Mouse (Mus musculus): ENCODE measurements around the gene Bco1. TPM values are rescaled to one million over a fixed set of nuclear protein-coding genes. Genes with fewer than 3 reads are reported as not detected.

Gene Bco1
- polyA plus RNA-seq, 1 experiment from 2014 or later = 0.14 TPM

DNA sequence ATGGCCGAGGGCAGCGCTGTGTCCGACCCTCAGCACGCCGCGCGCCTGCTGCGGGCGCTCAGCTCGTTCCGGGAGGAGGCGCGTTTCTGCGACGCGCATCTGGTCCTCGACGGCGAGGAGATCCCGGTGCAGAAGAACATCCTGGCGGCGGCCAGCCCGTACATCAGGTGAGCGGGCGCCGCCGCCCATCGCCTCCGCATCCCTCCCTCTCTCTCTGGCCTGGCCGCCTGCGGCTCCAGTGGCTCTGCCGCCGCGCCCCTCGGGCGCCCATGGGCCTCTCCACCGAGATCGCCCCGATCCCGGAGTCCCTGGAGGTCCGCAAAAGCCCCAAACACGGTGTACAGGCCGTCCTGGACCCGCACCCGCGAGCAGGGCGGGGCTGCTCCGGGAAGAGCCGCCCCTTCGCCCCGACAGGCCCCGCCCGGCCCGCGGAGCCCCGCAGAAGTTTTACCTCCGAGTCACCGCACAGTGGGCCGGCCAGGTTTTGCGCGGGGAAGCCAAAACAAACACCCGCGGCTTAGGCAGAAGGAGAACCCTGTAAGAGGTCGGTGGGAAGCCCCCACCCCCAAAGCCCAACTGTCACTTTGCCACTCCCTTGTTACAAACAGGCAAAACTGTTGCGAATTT is 62.6 kb downstream of the Bco1 start, which contains the start of gene Gan:
Gene Gan, plus strand, starts transcription at position 1 of the 627 bp plus-strand sequence.
- peak; percentile 52 for ATAC-seq (ENCODE audit: low FRiP score)
- under 1% methylated on average over 58 of the region's 65 CpGs for WGBS
- H3K27me3 ChIP-seq (replicated peaks) = no peaks in the 10 kb centered on the region
- peak within 1 kb of the TSS; percentile 82 for H3K9ac ChIP-seq (replicated peaks)
- H3K36me3 ChIP-seq = no peaks in the 10 kb centered on the region
- peak within 1 kb of the TSS; percentile 89 for H3K4me2 ChIP-seq
- H3K27ac ChIP-seq (replicated peaks) = peak within 1 kb of the TSS; percentile 83
- H3K9me3 ChIP-seq (replicated peaks) = no peaks in the 10 kb centered on the region
- H3K4me1 ChIP-seq = peaks cover 47% of the 10 kb centered on the region
- H3K4me3 ChIP-seq (replicated peaks) = peak within 1 kb of the TSS; percentile 72

DNA sequence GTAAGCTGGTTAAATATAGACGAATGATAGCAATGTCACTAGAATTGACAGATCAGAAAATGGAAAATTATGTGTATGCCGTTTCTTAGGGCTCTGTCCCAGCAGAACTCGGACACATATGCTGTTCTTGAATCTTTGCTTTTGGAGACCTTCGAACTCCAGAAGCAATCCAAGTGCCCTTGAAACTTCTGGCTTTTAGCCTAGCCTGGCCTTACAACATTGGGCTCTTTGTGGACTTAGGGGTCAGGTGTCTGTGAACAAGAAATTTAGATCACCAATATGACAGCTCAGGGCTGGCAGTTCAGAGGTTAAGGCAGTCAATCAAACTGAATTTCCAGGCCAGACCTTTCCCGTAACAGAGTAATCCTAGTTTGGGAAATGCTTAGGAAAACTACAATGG is 63.4 kb downstream of the Bco1 start:
- H3K9me3 ChIP-seq (replicated peaks) = no peaks in the 10 kb centered on the region
- H3K4me1 ChIP-seq = peaks cover 47% of the 10 kb centered on the region
- no peaks in the 10 kb centered on the region for H3K36me3 ChIP-seq
- peak overlapping the region; percentile 82 for H3K4me2 ChIP-seq
- H3K4me3 ChIP-seq (replicated peaks) = peak overlapping the region; percentile 72
- H3K27me3 ChIP-seq (replicated peaks) = no peaks in the 10 kb centered on the region
- H3K27ac ChIP-seq (replicated peaks) = no peak overlapping the region
- no peak overlapping the region for H3K9ac ChIP-seq (replicated peaks)
- 54% methylated on average over 5 of the region's 5 CpGs for WGBS
- ATAC-seq (ENCODE audit: low FRiP score) = no peak

- H3K27me3 ChIP-seq (replicated peaks) = no peaks in the 10 kb centered on the region
- no peak overlapping the region for H3K27ac ChIP-seq (replicated peaks)
- H3K4me1 ChIP-seq = peaks cover 13% of the 10 kb centered on the region
- WGBS = 89% methylated on average over 4 of the region's 4 CpGs
- no peak overlapping the region for H3K4me2 ChIP-seq
- H3K9me3 ChIP-seq (replicated peaks) = no peaks in the 10 kb centered on the region
- no peak for ATAC-seq (ENCODE audit: low FRiP score)
- H3K9ac ChIP-seq (replicated peaks) = no peak overlapping the region
- H3K36me3 ChIP-seq = no peaks in the 10 kb centered on the region
- no peak overlapping the region for H3K4me3 ChIP-seq (replicated peaks)
Measured at GRCm38 (mm10) chr8:117164912-117165311, 69.3 kb downstream of the Bco1 start.

DNA sequence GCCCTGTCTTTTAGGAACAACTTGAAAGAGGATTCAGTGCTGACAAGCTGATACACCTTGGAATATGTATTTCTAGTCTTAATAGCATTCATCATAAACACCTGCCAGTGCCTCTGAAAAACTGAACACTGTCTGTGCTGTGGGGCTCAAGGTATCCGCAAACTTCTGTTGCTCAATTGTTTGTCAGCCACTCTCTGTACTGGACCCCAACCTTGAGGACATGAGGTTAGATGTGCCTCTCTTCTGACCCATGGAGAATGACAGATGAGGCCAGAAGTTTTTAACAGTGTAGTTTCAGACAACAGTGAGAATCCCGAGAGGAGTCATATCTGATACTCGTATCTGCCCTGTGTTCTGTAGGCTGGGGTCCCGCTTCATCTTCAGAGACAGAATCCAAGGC is 69.9 kb downstream of the Bco1 start:
- H3K4me2 ChIP-seq = no peak overlapping the region
- 93% methylated on average over 4 of the region's 4 CpGs for WGBS
- H3K4me1 ChIP-seq = peaks cover 10% of the 10 kb centered on the region
- no peaks in the 10 kb centered on the region for H3K9me3 ChIP-seq (replicated peaks)
- H3K27ac ChIP-seq (replicated peaks) = no peak overlapping the region
- ATAC-seq (ENCODE audit: low FRiP score) = no peak
- no peak overlapping the region for H3K4me3 ChIP-seq (replicated peaks)
- no peaks in the 10 kb centered on the region for H3K36me3 ChIP-seq
- no peaks in the 10 kb centered on the region for H3K27me3 ChIP-seq (replicated peaks)
- H3K9ac ChIP-seq (replicated peaks) = no peak overlapping the region

GRCm38 (mm10) chr8:117166515-117166914 is 70.9 kb downstream of the Bco1 start:
- ATAC-seq (ENCODE audit: low FRiP score) = no peak
- Histone ChIP-seq H3K36me3 (no peaks in the 10 kb centered on the region), H3K4me1 (peaks cover 4% of the 10 kb centered on the region), H3K4me3 (replicated peaks) (no peak overlapping the region), H3K9me3 (replicated peaks) (no peaks in the 10 kb centered on the region), H3K9ac (replicated peaks) (no peak overlapping the region), H3K27ac (replicated peaks) (no peak overlapping the region), H3K27me3 (replicated peaks) (no peaks in the 10 kb centered on the region), H3K4me2 (no peak overlapping the region)
- WGBS = 87% methylated on average over 2 of the region's 2 CpGs

DNA sequence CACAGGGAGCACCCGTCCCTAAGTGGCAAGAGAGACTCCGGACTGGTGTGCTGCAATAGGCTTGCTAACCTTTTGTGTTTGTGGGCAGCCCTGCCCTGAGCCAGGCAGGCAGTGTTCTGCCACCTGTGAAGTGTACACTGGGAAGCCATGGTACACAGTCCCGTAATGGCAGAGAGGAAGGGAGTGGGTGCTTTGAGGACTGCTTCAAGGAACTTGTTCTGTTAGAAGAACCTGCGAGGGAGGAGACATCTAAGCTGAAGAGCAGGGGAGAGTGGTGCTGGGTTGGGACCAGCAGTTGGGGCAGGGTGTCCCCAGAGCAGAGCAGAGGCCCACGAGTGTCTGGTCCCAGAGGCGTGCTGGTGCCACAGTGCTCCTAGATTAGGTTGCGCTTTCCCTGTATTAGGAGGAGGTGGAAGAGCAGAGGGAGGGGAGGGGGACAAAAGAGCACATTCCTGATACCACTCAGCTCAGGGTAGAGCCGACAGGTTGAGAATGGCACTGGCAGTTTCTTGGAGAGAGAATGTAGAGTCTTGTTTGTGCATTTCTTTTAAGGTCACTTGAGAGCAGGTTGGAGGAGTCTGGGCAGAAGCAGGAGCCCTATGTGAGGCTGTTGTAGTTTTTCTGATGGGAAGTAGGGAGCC is 71.7 kb downstream of the Bco1 start:
- Histone ChIP-seq H3K36me3 (no peaks in the 10 kb centered on the region), H3K27me3 (replicated peaks) (no peaks in the 10 kb centered on the region), H3K9me3 (replicated peaks) (no peaks in the 10 kb centered on the region), H3K9ac (replicated peaks) (no peak overlapping the region), H3K27ac (replicated peaks) (no peak overlapping the region), H3K4me2 (no peak overlapping the region), H3K4me1 (peaks cover 3% of the 10 kb centered on the region; the same call in 1 of the 2 replicates), H3K4me3 (replicated peaks) (no peak overlapping the region)
- 84% methylated on average over 8 of the region's 8 CpGs for WGBS
- ATAC-seq (ENCODE audit: low FRiP score) = no peak

- Histone ChIP-seq H3K9me3 (replicated peaks) (no peaks in the 10 kb centered on the region), H3K4me3 (replicated peaks) (no peak overlapping the region), H3K4me1 (peaks cover 9% of the 10 kb centered on the region), H3K4me2 (no peak overlapping the region), H3K27ac (replicated peaks) (no peak overlapping the region), H3K27me3 (replicated peaks) (no peaks in the 10 kb centered on the region), H3K9ac (replicated peaks) (no peak overlapping the region), H3K36me3 (no peaks in the 10 kb centered on the region)
- 90% methylated on average over 9 of the region's 9 CpGs for WGBS
- ATAC-seq (ENCODE audit: low FRiP score) = no peak
Measured at GRCm38 (mm10) chr8:117168378-117168777, 72.7 kb downstream of the Bco1 start.

GRCm38 (mm10) chr8:117171826-117172225 is 76.2 kb downstream of the Bco1 start:
- no peak overlapping the region for H3K4me2 ChIP-seq
- H3K36me3 ChIP-seq = 0 out of 2 replicates have a peak, but pooled peaks cover 7% of the 10 kb centered on the region
- H3K27ac ChIP-seq (replicated peaks) = no peak overlapping the region
- 87% methylated on average over 3 of the region's 3 CpGs for WGBS
- no peak overlapping the region for H3K4me3 ChIP-seq (replicated peaks)
- H3K27me3 ChIP-seq (replicated peaks) = no peaks in the 10 kb centered on the region
- no peak overlapping the region for H3K9ac ChIP-seq (replicated peaks)
- H3K9me3 ChIP-seq (replicated peaks) = no peaks in the 10 kb centered on the region
- no peak for ATAC-seq (ENCODE audit: low FRiP score)
- peaks cover 12% of the 10 kb centered on the region for H3K4me1 ChIP-seq

GRCm38 (mm10) chr8:117172904-117173303 is 77.2 kb downstream of the Bco1 start:
- no peak overlapping the region for H3K27ac ChIP-seq (replicated peaks)
- H3K4me3 ChIP-seq (replicated peaks) = no peak overlapping the region
- H3K36me3 ChIP-seq = 0 out of 2 replicates have a peak, but pooled peaks cover 7% of the 10 kb centered on the region
- H3K4me1 ChIP-seq = peaks cover 12% of the 10 kb centered on the region
- no peak for ATAC-seq (ENCODE audit: low FRiP score)
- no peak overlapping the region for H3K4me2 ChIP-seq
- 45% methylated on average over 7 of the region's 7 CpGs for WGBS
- H3K9me3 ChIP-seq (replicated peaks) = no peaks in the 10 kb centered on the region
- no peak overlapping the region for H3K9ac ChIP-seq (replicated peaks)
- no peaks in the 10 kb centered on the region for H3K27me3 ChIP-seq (replicated peaks)

DNA sequence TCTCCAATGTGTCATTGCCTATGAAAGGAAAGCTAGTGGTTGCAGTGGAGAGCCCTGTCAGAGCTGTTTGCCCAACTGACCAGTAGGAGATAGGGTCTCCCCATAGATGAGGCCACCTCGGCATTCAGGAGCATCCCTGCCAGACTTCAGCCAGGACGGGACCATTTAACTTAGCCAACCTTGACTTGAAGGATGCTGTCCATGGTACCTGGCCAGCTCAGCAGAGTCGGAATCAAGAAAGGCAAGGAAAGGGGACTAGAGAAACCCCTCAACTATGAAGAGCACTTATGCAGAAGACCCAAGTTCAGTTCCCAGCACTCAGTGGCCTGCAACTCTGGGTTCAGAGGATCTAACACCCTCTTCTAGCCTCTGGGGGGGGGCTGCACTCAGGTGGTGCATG is 78.0 kb downstream of the Bco1 start:
- H3K9me3 ChIP-seq (replicated peaks) = no peaks in the 10 kb centered on the region
- no peak overlapping the region for H3K27ac ChIP-seq (replicated peaks)
- H3K9ac ChIP-seq (replicated peaks) = no peak overlapping the region
- 90% methylated on average over 3 of the region's 3 CpGs for WGBS
- ATAC-seq (ENCODE audit: low FRiP score) = no peak
- no peaks in the 10 kb centered on the region for H3K27me3 ChIP-seq (replicated peaks)
- 0 out of 2 replicates have a peak, but pooled peaks cover 7% of the 10 kb centered on the region for H3K36me3 ChIP-seq
- H3K4me1 ChIP-seq = peaks cover 12% of the 10 kb centered on the region
- H3K4me2 ChIP-seq = no peak overlapping the region
- no peak overlapping the region for H3K4me3 ChIP-seq (replicated peaks)

- no peak overlapping the region for H3K27ac ChIP-seq (replicated peaks)
- no peaks in the 10 kb centered on the region for H3K27me3 ChIP-seq (replicated peaks)
- no peak overlapping the region for H3K4me3 ChIP-seq (replicated peaks)
- no peaks in the 10 kb centered on the region for H3K9me3 ChIP-seq (replicated peaks)
- peaks cover 9% of the 10 kb centered on the region for H3K4me1 ChIP-seq
- 97% methylated on average over 5 of the region's 5 CpGs for WGBS
- no peak overlapping the region for H3K9ac ChIP-seq (replicated peaks)
- H3K4me2 ChIP-seq = no peak overlapping the region
- 0 out of 2 replicates have a peak, but pooled peaks cover 7% of the 10 kb centered on the region for H3K36me3 ChIP-seq
- ATAC-seq (ENCODE audit: low FRiP score) = no peak
Measured at GRCm38 (mm10) chr8:117174536-117174935, 78.9 kb downstream of the Bco1 start.

GRCm38 (mm10) chr8:117176308-117176707 is 80.7 kb downstream of the Bco1 start:
- 88% methylated on average over 5 of the region's 5 CpGs for WGBS
- Histone ChIP-seq H3K27me3 (replicated peaks) (no peaks in the 10 kb centered on the region), H3K27ac (replicated peaks) (no peak overlapping the region), H3K4me2 (no peak overlapping the region), H3K9ac (replicated peaks) (no peak overlapping the region), H3K36me3 (0 out of 2 replicates have a peak, but pooled peaks cover 7% of the 10 kb centered on the region), H3K4me3 (replicated peaks) (no peak overlapping the region), H3K4me1 (peaks cover 9% of the 10 kb centered on the region), H3K9me3 (replicated peaks) (no peaks in the 10 kb centered on the region)
- ATAC-seq (ENCODE audit: low FRiP score) = no peak
